ENCODE assay signal across 10 mouse cellular contexts in the genomic region with DNA sequence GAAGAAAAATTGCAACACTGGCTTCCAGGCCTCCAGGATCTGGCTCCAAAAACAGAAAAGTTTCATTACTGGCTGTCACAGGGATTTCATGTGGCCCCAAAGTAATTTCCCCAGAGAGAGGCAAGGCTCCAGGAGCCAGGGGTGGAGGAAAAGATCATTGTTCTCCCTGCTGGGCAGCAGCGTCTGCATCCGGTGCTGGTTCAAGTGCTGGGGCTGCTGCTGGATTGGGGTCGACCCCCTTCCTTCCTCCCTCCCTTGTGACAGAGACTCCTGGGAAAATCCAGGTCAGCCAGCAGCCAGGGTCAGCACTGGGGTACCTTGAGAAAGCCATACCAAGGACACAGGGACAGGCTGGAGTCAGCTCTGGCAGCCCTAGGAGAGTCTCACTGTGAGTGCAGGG.
A peak's percentile ranks its signal among the peaks of the same experiment; 100 is the strongest.
DNase-seq lines count a peak whose midpoint lies in the region; ATAC-seq and TF ChIP-seq lines count a peak whose summit lies in the region.
"Had no signal": no experiment of that assay in that cellular context is flagged by ENCODE, and none has a peak within 500 bp of the region (broad histone marks: within the 10 kb centered on the region; RNA-seq: fewer than 3 reads in every experiment).

No protein-coding gene starts in this region.

- 40% methylated on average over 3 of the region's 3 CpGs for WGBS in kidney, adult 2 months
- 12% methylated on average over 3 of the region's 3 CpGs for WGBS in embryonic facial prominence, embryonic 10.5 days
- WGBS in forebrain, embryonic 12.5 days, result 27% methylated on average over 3 of the region's 3 CpGs

- H3K9ac ChIP-seq in forebrain, embryonic 12.5 days, result no peak overlapping the region
- H3K9ac ChIP-seq: neural tube, embryonic 12.5 days had no signal

- H3K36me3 ChIP-seq in kidney, adult 2 months (ENCODE audit: control insufficient read depth, insufficient read depth, low read length), result no peaks in the 10 kb centered on the region
- H3K36me3 ChIP-seq in embryonic facial prominence, embryonic 10.5 days (replicated peaks), result no peaks in the 10 kb centered on the region
- H3K36me3 ChIP-seq in forebrain, embryonic 12.5 days (replicated peaks), result no peaks in the 10 kb centered on the region
- H3K36me3 ChIP-seq: neural tube, embryonic 12.5 days had no signal

- H3K4me3 ChIP-seq in kidney, adult 2 months (ENCODE audit: insufficient read depth, low read depth, low read length), result no peak overlapping the region
- H3K4me3 ChIP-seq in embryonic facial prominence, embryonic 10.5 days, result no peak overlapping the region
- H3K4me3 ChIP-seq in forebrain, embryonic 12.5 days (replicated peaks), result no peak overlapping the region
- H3K4me3 ChIP-seq: neural tube, embryonic 12.5 days had no signal

- no peak for TF ChIP-seq POLR2A in kidney, adult 2 months (IDR thresholded peaks at IDR 0.05; ENCODE audit: low read depth, low read length)

- no peak overlapping the region for H3K27ac ChIP-seq in kidney, adult 2 months (ENCODE audit: insufficient read depth, low read depth, low read length)
- H3K27ac ChIP-seq in embryonic facial prominence, embryonic 10.5 days (replicated peaks), result peak overlapping the region; percentile 78
- no peak overlapping the region for H3K27ac ChIP-seq in forebrain, embryonic 12.5 days
- H3K27ac ChIP-seq: neural tube, embryonic 12.5 days had no signal

- ATAC-seq in forebrain, embryonic 12.5 days (ENCODE audit: low FRiP score), result no peak

- peak; percentile 2 for DNase-seq in kidney, adult 2 months
- DNase-seq in kidney, postnatal 36 days, result no peak
- peak; percentile 49 for DNase-seq in embryonic facial prominence, embryonic 10.5 days (ENCODE audit: low spot score)
- peak; percentile 40 for DNase-seq in heart, adult 8-10 months (ENCODE audit: low spot score)
- DNase-seq in kidney, postnatal 4 days, result peak; percentile 25 to 35
- DNase-seq in testis, postnatal 14 days (ENCODE audit: low spot score), result no peak
- DNase-seq: right cerebral cortex, postnatal 25 days; thymus, adult 18-20 months had no signal

- H3K4me1 ChIP-seq in kidney, adult 2 months (ENCODE audit: control insufficient read depth, insufficient read depth, low read length), result no peaks in the 10 kb centered on the region
- H3K4me1 ChIP-seq in embryonic facial prominence, embryonic 10.5 days, result peaks cover 79% of the 10 kb centered on the region
- H3K4me1 ChIP-seq in forebrain, embryonic 12.5 days, result peaks cover 5% of the 10 kb centered on the region; the same call in 1 of the 2 replicates
- H3K4me1 ChIP-seq: neural tube, embryonic 12.5 days had no signal

- H3K4me2 ChIP-seq in forebrain, embryonic 12.5 days, result no peak overlapping the region
- H3K4me2 ChIP-seq: neural tube, embryonic 12.5 days had no signal

- TF ChIP-seq CTCF in kidney, adult 2 months (conservative IDR thresholded peaks at IDR 0.05; ENCODE audit: insufficient read depth, insufficient read length, low read depth, low read length), result no peak

- no peaks in the 10 kb centered on the region for H3K27me3 ChIP-seq in kidney, adult 2 months (replicated peaks; ENCODE audit: control insufficient read depth, insufficient read depth, low read length)
- no peaks in the 10 kb centered on the region for H3K27me3 ChIP-seq in embryonic facial prominence, embryonic 10.5 days (replicated peaks; ENCODE audit: low read depth, poor library complexity, severe bottlenecking)
- no peaks in the 10 kb centered on the region for H3K27me3 ChIP-seq in forebrain, embryonic 12.5 days
- H3K27me3 ChIP-seq: neural tube, embryonic 12.5 days had no signal

- no peaks in the 10 kb centered on the region for H3K9me3 ChIP-seq in embryonic facial prominence, embryonic 10.5 days
- no peaks in the 10 kb centered on the region for H3K9me3 ChIP-seq in forebrain, embryonic 12.5 days
- H3K9me3 ChIP-seq: neural tube, embryonic 12.5 days had no signal

Comparison
In these comparisons a context has a peak if more than half of its experiments do, and no peak if none do; other contexts are left out.
1. DNase-seq: peak in kidney, adult 2 months (single experiment), embryonic facial prominence, embryonic 10.5 days (single experiment), heart, adult 8-10 months (single experiment) and kidney, postnatal 4 days (2 of 2); none in kidney, postnatal 36 days (0 of 2) and testis, postnatal 14 days (single experiment).